ENCODE assay signal across 8 mouse cellular contexts in the genomic region with DNA sequence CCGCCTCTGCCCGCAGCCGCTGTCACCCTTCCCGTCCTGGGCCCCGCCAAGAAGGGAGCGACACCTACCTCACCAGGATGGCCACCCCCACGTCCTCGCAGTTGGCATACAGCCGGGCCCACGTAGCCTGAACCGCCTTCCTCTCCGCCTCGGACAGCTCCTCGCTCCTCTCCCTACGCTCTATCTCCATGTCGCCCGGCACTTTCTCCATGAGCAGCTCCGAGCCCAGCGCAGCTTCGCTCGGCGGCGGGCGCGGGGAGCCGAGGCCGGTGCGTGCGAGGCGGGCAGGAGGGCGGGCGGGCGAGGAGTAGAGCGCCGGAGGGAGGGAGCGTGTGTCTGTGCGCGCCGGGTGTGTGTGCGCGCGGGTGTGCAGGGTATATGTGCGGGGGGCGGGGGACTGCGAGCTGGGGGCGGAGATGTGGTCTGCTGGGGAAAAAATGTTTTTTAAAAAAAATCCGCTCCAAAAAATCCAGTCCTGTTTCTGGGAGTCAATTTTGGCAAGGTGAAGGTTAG. TPM values are rescaled to one million over a fixed set of nuclear protein-coding genes. Genes with fewer than 3 reads are reported as not detected.
A peak's percentile ranks its signal among the peaks of the same experiment; 100 is the strongest.
DNase-seq lines count a peak whose midpoint lies in the region; ATAC-seq and TF ChIP-seq lines count a peak whose summit lies in the region.

No protein-coding gene starts in this region.

- H3K4me1 ChIP-seq in kidney, embryonic 16.5 days (ENCODE audit: insufficient read depth, low read length): peaks cover 34% of the 10 kb centered on the region
- H3K4me1 ChIP-seq in embryonic facial prominence, embryonic 14.5 days (ENCODE audit: control insufficient read depth, insufficient read depth, low read length): peaks cover 20% of the 10 kb centered on the region
- peaks cover 59% of the 10 kb centered on the region for H3K4me1 ChIP-seq in hindbrain, embryonic 13.5 days (replicated peaks)
- H3K4me1 ChIP-seq in liver, postnatal 0 days (ENCODE audit: insufficient read depth): peaks cover 15% of the 10 kb centered on the region

- TF ChIP-seq CTCF in liver, postnatal 0 days (IDR thresholded peaks at IDR 0.05; ENCODE audit: low read depth): no peak

- ATAC-seq in kidney, embryonic 16.5 days (ENCODE audit: low FRiP score, low TSS enrichment): no peak
- ATAC-seq in embryonic facial prominence, embryonic 14.5 days (ENCODE audit: low read depth): peak; percentile 37; the same call in 1 of the 2 replicates
- peak; percentile 43; the same call in 1 of the 2 replicates for ATAC-seq in hindbrain, embryonic 13.5 days (ENCODE audit: low FRiP score)
- no peak for ATAC-seq in liver, postnatal 0 days
- ATAC-seq in granulocyte monocyte progenitor cell, adult 5-6 weeks (replicated peaks; ENCODE audit: poor library complexity, severe bottlenecking): no peak

- H3K9ac ChIP-seq in kidney, embryonic 16.5 days (replicated peaks; ENCODE audit: low read length): peak overlapping the region; percentile 68
- H3K9ac ChIP-seq in embryonic facial prominence, embryonic 14.5 days (ENCODE audit: low read depth, low read length): peak overlapping the region; percentile 75
- peak overlapping the region; percentile 89 for H3K9ac ChIP-seq in hindbrain, embryonic 13.5 days
- peak overlapping the region; percentile 34; the same call in 1 of the 2 replicates for H3K9ac ChIP-seq in liver, postnatal 0 days (replicated peaks)

- H3K9me3 ChIP-seq in kidney, embryonic 16.5 days (ENCODE audit: low read length): no peaks in the 10 kb centered on the region
- no peaks in the 10 kb centered on the region for H3K9me3 ChIP-seq in embryonic facial prominence, embryonic 14.5 days (ENCODE audit: control insufficient read depth, low read length)
- H3K9me3 ChIP-seq in hindbrain, embryonic 13.5 days: no peaks in the 10 kb centered on the region
- H3K9me3 ChIP-seq in liver, postnatal 0 days (ENCODE audit: low read length): no peaks in the 10 kb centered on the region

- no peak for DNase-seq in kidney, adult 11 months
- peak; percentile 62 for DNase-seq in adrenal gland, postnatal 25 days
- DNase-seq in embryonic facial prominence, embryonic 14.5 days (ENCODE audit: low spot score): peak; percentile 54
- DNase-seq in liver, postnatal 0 days: no peak
- DNase-seq in right cerebral cortex, postnatal 25 days: peak; percentile 76

- peaks cover 26% of the 10 kb centered on the region for H3K27me3 ChIP-seq in kidney, embryonic 16.5 days (ENCODE audit: insufficient read depth, low read length)
- H3K27me3 ChIP-seq in embryonic facial prominence, embryonic 14.5 days (replicated peaks; ENCODE audit: control insufficient read depth, insufficient read depth, low read length): peaks cover 24% of the 10 kb centered on the region
- peaks cover 57% of the 10 kb centered on the region for H3K27me3 ChIP-seq in hindbrain, embryonic 13.5 days
- peaks cover 34% of the 10 kb centered on the region for H3K27me3 ChIP-seq in liver, postnatal 0 days (ENCODE audit: insufficient read depth, low read length)

- peak overlapping the region; percentile 60 for H3K4me3 ChIP-seq in kidney, embryonic 16.5 days (ENCODE audit: low read length)
- peak overlapping the region; percentile 60 for H3K4me3 ChIP-seq in embryonic facial prominence, embryonic 14.5 days (ENCODE audit: low read depth, low read length)
- H3K4me3 ChIP-seq in hindbrain, embryonic 13.5 days: peak overlapping the region; percentile 56
- peak overlapping the region; percentile 41 for H3K4me3 ChIP-seq in liver, postnatal 0 days (ENCODE audit: low read depth, low read length)

- peak overlapping the region; percentile 98 for H3K4me2 ChIP-seq in kidney, embryonic 16.5 days (replicated peaks; ENCODE audit: low read depth, low read length)
- H3K4me2 ChIP-seq in embryonic facial prominence, embryonic 14.5 days (ENCODE audit: low read depth, low read length): peak overlapping the region; percentile 97
- H3K4me2 ChIP-seq in hindbrain, embryonic 13.5 days: peak overlapping the region; percentile 93
- peak overlapping the region; percentile 65 for H3K4me2 ChIP-seq in liver, postnatal 0 days (ENCODE audit: low read depth, low read length)

- no peak for TF ChIP-seq EP300 in liver, postnatal 0 days (IDR thresholded peaks at IDR 0.05; ENCODE audit: low read depth)

- H3K36me3 ChIP-seq in kidney, embryonic 16.5 days (ENCODE audit: insufficient read depth, low read length): no peaks in the 10 kb centered on the region
- H3K36me3 ChIP-seq in embryonic facial prominence, embryonic 14.5 days (ENCODE audit: control insufficient read depth, insufficient read depth, low read length): no peaks in the 10 kb centered on the region
- peaks cover 5% of the 10 kb centered on the region for H3K36me3 ChIP-seq in hindbrain, embryonic 13.5 days
- no peaks in the 10 kb centered on the region for H3K36me3 ChIP-seq in liver, postnatal 0 days (replicated peaks; ENCODE audit: insufficient read depth, low read length)

- H3K27ac ChIP-seq in kidney, embryonic 16.5 days (ENCODE audit: low read length): no peak overlapping the region
- no peak overlapping the region for H3K27ac ChIP-seq in embryonic facial prominence, embryonic 14.5 days (replicated peaks; ENCODE audit: low read depth, low read length)
- H3K27ac ChIP-seq in hindbrain, embryonic 13.5 days: peak overlapping the region; percentile 52
- no peak overlapping the region for H3K27ac ChIP-seq in liver, postnatal 0 days (ENCODE audit: low read depth)

- under 1% methylated on average over 47 of the region's 47 CpGs for WGBS in kidney, embryonic 16.5 days
- WGBS in embryonic facial prominence, embryonic 14.5 days: 1% methylated on average over 28 of the region's 47 CpGs
- under 1% methylated on average over 47 of the region's 47 CpGs for WGBS in hindbrain, embryonic 13.5 days
- 2% methylated on average over 47 of the region's 47 CpGs for WGBS in liver, postnatal 0 days (ENCODE audit: insufficient replicate concordance)

RNA-seq across cellular contexts. Expression of a gene that starts 0.3 kb away (rescaled TPM):
- 17.0 and 17.5 TPM in 2 replicates for polyA plus RNA-seq in kidney, embryonic 16.5 days (2015; fragmentation: Nextera tagmentation; extraction: Ambion mirVana)
- 18.7 and 25.4 TPM in 2 replicates for total RNA-seq in adrenal gland, postnatal 25 days (2021)
- polyA plus RNA-seq in embryonic facial prominence, embryonic 14.5 days (2014; fragmentation: Nextera tagmentation; extraction: Ambion mirVana): 17.8 and 20.5 TPM in 2 replicates
- polyA plus RNA-seq in hindbrain, embryonic 13.5 days (2015; fragmentation: Nextera tagmentation; extraction: Ambion mirVana): 16.4 and 18.1 TPM in 2 replicates
- polyA plus RNA-seq in liver, postnatal 0 days (2015; fragmentation: Nextera tagmentation; extraction: Ambion mirVana): 3.6 and 3.7 TPM in 2 replicates
- total RNA-seq in granulocyte monocyte progenitor cell, adult 5-6 weeks (2014; fragmentation: Nextera tagmentation): not detected in 2 replicates
- total RNA-seq in granulocyte monocyte progenitor cell, adult 5-6 weeks (2017): not detected in 2 replicates

RNA-seq across cellular contexts. Expression of a gene that starts 0.4 kb away (rescaled TPM):
- 1.3 and 1.5 TPM in 2 replicates for polyA plus RNA-seq in kidney, embryonic 16.5 days (2015; fragmentation: Nextera tagmentation; extraction: Ambion mirVana)
- 9.2 and 13.0 TPM in 2 replicates for total RNA-seq in adrenal gland, postnatal 25 days (2021)
- 0.84 and 2.3 TPM in 2 replicates for polyA plus RNA-seq in embryonic facial prominence, embryonic 14.5 days (2014; fragmentation: Nextera tagmentation; extraction: Ambion mirVana)
- polyA plus RNA-seq in hindbrain, embryonic 13.5 days (2015; fragmentation: Nextera tagmentation; extraction: Ambion mirVana): 1.2 and 1.4 TPM in 2 replicates
- polyA plus RNA-seq in liver, postnatal 0 days (2015; fragmentation: Nextera tagmentation; extraction: Ambion mirVana): 0.32 TPM in 1 of 2 replicates, not detected in the other
- not detected in 2 replicates for total RNA-seq in granulocyte monocyte progenitor cell, adult 5-6 weeks (2014; fragmentation: Nextera tagmentation)
- not detected in 2 replicates for total RNA-seq in granulocyte monocyte progenitor cell, adult 5-6 weeks (2017)

RNA-seq across cellular contexts. Expression of a gene that starts 26.9 kb away (rescaled TPM):
- polyA plus RNA-seq in kidney, embryonic 16.5 days (2015; fragmentation: Nextera tagmentation; extraction: Ambion mirVana): 11.4 and 12.8 TPM in 2 replicates
- total RNA-seq in adrenal gland, postnatal 25 days (2021): 17.7 and 24.6 TPM in 2 replicates
- polyA plus RNA-seq in embryonic facial prominence, embryonic 14.5 days (2014; fragmentation: Nextera tagmentation; extraction: Ambion mirVana): 3.6 and 4.4 TPM in 2 replicates
- polyA plus RNA-seq in hindbrain, embryonic 13.5 days (2015; fragmentation: Nextera tagmentation; extraction: Ambion mirVana): 1.8 and 2.1 TPM in 2 replicates
- polyA plus RNA-seq in liver, postnatal 0 days (2015; fragmentation: Nextera tagmentation; extraction: Ambion mirVana): 4.9 and 6.2 TPM in 2 replicates
- 7.3 and 8.6 TPM in 2 replicates for total RNA-seq in granulocyte monocyte progenitor cell, adult 5-6 weeks (2014; fragmentation: Nextera tagmentation)
- 2.9 TPM in 2 replicates for total RNA-seq in granulocyte monocyte progenitor cell, adult 5-6 weeks (2017)

Comparison
In these comparisons a context has a peak if more than half of its experiments do, and no peak if none do; other contexts are left out.
1. ATAC-seq: peak in embryonic facial prominence, embryonic 14.5 days (single experiment) and hindbrain, embryonic 13.5 days (single experiment); none in kidney, embryonic 16.5 days (single experiment), liver, postnatal 0 days (single experiment) and granulocyte monocyte progenitor cell, adult 5-6 weeks (single experiment).
2. H3K9ac ChIP-seq: peak in every context shown above with its lines; median percentile 89 in hindbrain, embryonic 13.5 days; 75 in embryonic facial prominence, embryonic 14.5 days; 68 in kidney, embryonic 16.5 days; 34 in liver, postnatal 0 days.
3. DNase-seq: peak in adrenal gland, postnatal 25 days (single experiment), embryonic facial prominence, embryonic 14.5 days (single experiment) and right cerebral cortex, postnatal 25 days (single experiment); none in kidney, adult 11 months (single experiment) and liver, postnatal 0 days (single experiment).
4. Peak in every context shown above with its lines, with median percentiles within 50 percentile points of each other: H3K4me2 ChIP-seq and H3K4me3 ChIP-seq.